Mouse (Mus musculus) inflammation-experienced regulatory T-cells, adult 6 months (primary cell): Measurements from ENCODE around the gene Klc1. TPM values are rescaled to one million over a fixed set of nuclear protein-coding genes. Genes with fewer than 3 reads are reported as not detected.
"Not testable (repeated sequence)": the region's sequence is repeated elsewhere in the genome, so short reads cannot be mapped to it uniquely, and the experiment has no call there.

ENCODE experiments used
- ATAC-seq: one replicate; pipeline ENCODE4 v1.8.0; 2017
- polyA plus RNA-seq, 3 experiments: library from polyadenylated mRNA; unstranded; fragments of 100-300 nt; shearing (Covaris generic); gene quantifications; one replicate each; pipeline ENCODE4 v1.2.1; 2017

The Klc1 gene
- polyA plus RNA-seq, result 10 to 100 TPM; 17.9 to 19.7 (median 18.3) TPM

DNA sequence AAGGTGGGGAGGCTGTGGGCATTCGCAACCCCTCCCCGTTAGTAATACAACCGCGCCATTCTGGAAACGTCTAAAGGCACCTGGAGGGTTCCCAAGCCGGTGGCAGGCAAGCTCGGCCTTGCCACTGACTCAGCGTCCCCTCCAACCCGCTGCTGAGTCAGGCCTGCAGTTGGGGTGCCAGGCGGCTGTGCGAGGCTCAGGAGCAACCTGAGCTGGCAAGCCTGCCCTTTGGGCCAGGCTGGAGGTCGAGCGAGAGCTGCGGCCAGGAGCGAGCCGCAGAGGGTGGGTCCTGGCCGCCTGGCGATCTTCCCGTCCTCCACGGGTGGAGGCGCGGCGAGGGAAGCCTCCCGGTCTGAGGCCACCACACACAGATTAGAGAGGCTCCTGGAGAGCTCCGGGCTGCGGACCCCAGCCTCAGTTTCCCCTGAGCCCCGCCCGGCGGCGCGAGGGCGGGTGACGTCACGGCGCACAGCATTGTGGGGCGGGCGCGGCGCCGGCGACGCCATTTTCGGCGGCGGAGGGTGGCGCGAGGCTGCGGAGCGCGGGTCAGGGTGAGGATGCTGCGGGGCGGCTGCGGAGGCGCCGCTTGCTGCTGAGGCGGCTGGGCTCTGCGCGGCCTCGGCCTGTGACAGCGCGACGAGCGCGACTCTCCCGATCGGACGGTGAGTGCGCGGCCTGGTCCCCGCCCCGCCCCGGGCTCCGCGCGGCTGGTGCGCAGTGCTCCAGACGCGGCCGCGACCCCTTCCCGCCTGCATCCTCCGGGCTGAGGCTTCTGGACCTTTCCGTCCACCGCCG lies at the start of gene Klc1:
Gene Klc1 (plus strand): TSS at position 469 of the 795 bp plus-strand sequence.
- ATAC-seq, result peak; percentile 86

DNA sequence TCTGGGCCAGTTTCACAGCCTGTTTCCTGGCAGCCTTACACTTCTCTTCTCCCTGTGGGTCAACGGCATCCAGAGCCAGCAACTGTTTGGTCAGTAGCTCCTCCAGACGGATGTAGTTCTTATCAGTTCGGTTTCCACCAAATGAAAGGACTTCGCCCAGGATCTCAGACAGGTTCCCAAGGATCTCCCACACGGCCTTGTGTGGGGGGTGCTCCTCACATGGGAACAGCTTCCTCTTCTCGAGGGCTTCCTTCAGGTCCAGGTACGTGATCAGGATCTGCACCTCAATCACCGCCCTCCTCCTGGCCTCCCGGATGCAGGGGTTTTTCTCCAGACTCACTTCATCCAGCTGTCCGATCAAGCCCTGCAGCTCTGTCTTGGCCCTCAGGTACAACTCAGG lies 48.6 kb upstream of the Klc1 start:
- no peak for ATAC-seq

GRCm38 (mm10) chr12:111712476-111712875 lies 46.2 kb upstream of the Klc1 start:
- ATAC-seq, result peak; percentile 14

GRCm38 (mm10) chr12:111713004-111713651 lies 45.5 kb upstream of the Klc1 start, which contains the start of the genes Bag5 and Apopt1:
TSS of gene Bag5 (minus strand) at chr12:111713257.
TSS of gene Apopt1 (plus strand) at chr12:111713261.
- peak; percentile 96 for ATAC-seq

GRCm38 (mm10) chr12:111713880-111714279 lies 44.8 kb upstream of the Klc1 start:
- not testable (repeated sequence) for ATAC-seq

GRCm38 (mm10) chr12:111716505-111716904 lies 42.1 kb upstream of the Klc1 start:
- no peak for ATAC-seq

DNA sequence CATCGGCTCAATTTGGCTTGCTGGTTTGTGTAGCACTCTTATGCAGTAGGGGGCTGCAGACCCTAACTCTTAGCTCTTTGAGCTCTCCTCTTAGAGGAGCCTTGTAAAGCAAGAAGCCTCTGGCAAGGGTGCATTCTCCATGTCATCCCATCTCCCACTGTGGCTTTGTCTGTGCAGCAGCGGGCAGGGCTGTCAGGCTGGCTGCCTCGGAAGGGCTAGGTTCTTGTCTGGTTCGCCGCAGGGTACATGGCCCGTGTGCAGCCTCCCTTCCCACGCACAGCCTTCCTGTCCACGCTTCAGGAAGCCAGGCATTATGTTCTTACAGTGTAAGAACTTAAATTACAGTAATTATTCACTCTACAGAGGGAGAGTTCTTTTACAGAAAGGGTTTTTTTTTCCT lies 40.0 kb upstream of the Klc1 start:
- ATAC-seq, result no peak

DNA sequence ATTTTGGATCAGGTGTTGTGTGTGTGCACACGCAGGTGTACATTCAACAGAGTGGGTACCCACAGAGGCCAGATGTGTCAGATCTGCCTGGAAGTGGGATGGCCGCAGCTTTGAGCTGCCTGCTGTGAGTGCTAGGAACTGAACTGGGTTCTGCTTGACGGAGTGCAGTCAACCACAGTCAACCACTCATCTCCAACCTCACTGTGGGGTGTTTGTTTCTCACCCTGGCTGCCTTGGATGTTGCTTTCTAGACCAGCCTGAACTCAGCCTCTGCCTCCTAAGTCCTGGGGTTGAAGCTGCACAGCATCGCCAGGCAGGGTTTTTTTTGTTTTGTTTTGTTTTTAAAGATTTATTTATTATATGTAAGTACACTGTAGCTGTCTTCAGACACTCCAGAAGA lies 38.4 kb upstream of the Klc1 start:
- ATAC-seq, result no peak

DNA sequence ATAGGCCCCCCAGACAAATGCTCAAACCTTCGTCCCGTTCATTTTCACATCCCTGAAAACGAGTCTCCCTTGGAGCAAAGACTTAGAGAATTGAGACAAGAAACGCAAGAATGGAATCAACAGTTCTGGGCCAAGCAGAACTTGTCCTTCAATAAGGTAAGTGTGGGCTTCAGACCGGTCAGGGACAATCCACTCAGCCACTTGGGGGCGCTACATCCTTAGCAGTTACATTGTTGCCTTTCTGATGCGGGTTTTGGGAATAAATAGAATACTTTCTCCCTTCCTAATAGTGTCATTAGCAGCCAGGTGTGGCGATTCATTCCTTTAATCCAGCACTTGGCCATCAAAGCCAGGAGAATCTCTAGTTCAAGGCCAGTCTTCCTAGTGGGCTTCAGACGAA lies 36.0 kb upstream of the Klc1 start:
- ATAC-seq, result no peak

DNA sequence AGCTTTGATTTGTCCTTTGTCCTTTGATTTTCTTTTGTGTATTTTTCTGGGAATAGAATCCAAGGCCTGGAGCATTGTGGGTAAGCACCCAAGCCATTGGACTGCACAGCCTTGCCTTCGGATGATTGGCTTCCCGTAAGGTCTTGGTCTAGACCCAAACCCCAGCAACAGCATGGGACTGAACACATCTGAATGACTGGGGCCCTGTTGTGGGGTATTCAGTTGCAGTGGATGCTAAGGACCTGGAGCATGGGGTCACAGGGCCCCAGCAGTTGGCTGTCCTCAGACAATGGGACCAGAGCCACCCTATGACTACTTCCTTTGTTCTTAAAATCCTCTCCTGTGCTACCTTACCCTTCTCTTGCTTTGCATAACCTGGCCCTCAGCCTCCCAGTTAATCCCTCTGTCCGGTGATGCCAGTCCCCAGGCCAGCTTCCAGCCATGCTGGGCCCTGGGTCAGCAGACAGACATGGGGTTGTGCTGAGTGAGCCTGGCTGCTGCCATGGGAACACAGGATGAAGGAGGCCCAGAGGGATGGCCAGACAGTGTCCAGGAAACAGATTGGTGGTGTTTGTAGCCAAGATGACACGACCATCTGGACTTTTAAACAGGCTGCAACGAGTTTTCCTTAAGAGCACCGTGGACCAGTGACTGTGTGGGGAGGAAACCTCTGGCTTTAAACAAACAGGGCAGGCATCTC lies 33.9 kb upstream of the Klc1 start:
- no peak for ATAC-seq

GRCm38 (mm10) chr12:111725338-111726121 lies 33.1 kb upstream of the Klc1 start:
- no peak for ATAC-seq

- no peak for ATAC-seq
Measured at GRCm38 (mm10) chr12:111726122-111726463, 32.6 kb upstream of the Klc1 start.

- ATAC-seq, result no peak
Measured at GRCm38 (mm10) chr12:111727956-111728355, 30.7 kb upstream of the Klc1 start.

GRCm38 (mm10) chr12:111731822-111732807 lies 26.5 kb upstream of the Klc1 start:
- ATAC-seq, result peak; percentile 98

GRCm38 (mm10) chr12:111732921-111733320 lies 25.7 kb upstream of the Klc1 start:
- peak; percentile 17 for ATAC-seq

DNA sequence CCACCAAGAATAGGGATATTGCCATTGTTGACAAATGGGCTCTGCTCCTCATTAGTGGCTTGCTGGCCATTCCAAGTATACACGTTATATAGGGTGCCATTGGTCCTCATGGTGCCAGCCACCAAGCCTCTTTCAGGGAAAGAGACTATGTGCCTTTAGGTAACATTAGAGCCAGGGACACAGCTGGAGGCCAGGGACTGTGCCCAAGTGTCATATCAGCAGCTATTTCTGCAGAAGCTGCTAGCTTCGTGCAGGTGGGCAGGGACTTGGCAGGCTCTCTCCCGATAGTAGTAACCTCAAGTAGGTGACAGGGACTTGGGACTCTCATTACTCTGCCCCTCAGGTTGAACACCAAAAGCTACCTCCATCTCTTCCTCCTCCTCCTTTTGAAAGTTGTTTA lies 23.7 kb upstream of the Klc1 start:
- ATAC-seq, result no peak

DNA sequence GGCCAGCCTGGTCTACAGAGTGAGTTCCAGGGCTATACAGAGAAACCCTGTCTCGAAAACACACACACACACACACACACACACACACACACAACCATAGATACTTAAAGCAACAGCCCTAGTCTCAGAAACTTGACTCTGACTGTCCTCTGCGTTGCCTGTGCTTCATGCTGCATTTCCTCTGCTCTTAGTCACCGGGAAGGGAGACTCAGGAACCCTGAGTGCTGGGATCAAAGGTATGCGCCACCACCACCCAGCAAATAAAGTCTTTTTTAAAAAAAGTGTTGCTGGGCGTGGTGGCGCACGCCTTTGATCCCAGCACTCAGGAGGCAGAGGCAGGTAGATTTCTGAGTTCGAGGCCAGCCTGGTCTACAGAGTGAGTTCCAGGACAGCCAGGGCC lies 22.0 kb upstream of the Klc1 start:
- ATAC-seq, result not testable (repeated sequence)

- no peak for ATAC-seq
Measured at GRCm38 (mm10) chr12:111737370-111737769, 21.3 kb upstream of the Klc1 start.

DNA sequence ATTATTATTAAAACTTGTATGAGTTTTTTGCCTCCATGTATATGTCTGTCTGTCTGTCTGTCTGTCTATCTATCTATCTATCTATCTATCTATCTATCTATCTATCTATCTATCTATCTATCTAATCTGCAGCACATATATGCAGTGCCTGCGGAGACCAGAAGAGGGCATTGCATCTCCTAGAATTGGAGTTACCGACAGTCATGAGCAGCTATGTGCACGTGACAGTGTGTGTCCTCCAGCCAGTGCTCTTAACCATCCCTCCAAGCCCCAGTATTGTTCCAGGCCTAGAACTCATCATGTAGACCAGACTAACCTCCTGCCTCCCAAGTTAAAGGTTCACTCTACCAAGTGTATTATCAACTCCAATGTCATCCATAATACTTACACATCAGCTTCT lies 19.9 kb upstream of the Klc1 start:
- no peak for ATAC-seq

DNA sequence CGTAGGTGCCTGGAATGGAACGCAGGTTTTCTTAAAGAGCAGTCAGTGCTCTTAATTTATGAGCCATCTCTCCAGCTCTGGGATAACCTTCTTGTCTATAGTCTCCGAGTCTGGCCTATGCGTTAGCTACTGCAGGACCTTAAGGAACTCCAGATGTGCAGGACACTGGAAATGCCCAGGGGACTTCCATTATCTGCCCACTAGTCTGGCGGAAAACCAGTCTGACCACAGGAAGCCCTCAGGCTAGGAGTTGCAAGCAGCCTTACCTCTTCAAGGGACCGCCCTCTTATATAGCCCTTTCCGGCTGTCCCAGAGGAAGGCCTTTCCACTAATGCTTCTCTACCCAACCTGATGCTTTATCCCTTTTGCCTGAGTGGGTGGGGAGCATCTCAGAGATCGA lies 17.3 kb upstream of the Klc1 start:
- ATAC-seq, result no peak

DNA sequence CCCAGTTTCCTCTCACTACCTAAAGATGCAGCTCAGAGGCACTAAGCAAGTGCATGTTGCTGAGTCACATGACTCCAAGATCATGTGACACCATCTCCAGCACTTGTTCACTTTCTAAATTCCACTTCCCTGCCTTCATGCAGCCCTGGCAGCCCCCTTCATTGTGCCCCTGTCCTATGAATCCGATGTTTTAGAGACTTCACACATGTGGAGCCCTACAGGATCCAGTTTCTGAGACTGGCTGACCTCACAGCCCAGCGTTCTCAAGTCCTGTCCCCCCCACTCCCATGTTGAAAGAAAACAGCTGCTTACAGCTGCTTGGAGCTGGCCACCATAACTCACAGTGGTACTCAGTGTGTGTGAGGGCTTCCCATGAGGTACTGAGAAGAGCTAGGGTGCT lies 15.2 kb upstream of the Klc1 start:
- no peak for ATAC-seq
